Mouse (Mus musculus) layer of hippocampus, postnatal 36 days (tissue): ENCODE data around the gene Gstk1. TPM values are rescaled to one million over a fixed set of nuclear protein-coding genes. Genes with fewer than 3 reads are reported as not detected.

Experiments
- DNase-seq, 2 experiments: peaks; one replicate each; pipeline ENCODE4 v3.0.0; 2022
- total RNA-seq, 2 experiments: library from RNA; stranded (reverse); gene quantifications; 2 replicates each; pipeline ENCODE4 v1.2.3; 2021

Gene Gstk1
- total RNA-seq, 2 experiments from 2014 or later = 9.5 to 9.6 TPM

DNA sequence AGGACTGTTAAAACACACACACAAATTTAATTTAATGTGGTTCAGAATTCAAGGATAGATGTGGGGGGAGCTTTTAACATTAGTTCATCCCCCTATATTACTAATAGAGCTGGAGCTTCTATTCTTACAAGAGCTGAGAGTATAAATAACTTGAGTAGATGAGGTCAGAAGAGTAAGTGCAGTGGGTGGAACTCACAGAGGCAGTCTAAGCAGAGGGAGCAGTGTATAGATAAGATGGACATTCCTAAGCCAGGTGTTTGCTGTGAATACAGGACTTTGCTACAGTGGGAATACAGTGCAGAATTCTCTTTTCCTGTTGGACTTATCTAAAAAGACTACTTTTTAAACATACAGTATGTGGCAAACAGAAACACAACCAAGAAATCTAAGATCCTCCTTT lies 25.1 kb downstream of the Gstk1 start:
- no peak for DNase-seq

DNA sequence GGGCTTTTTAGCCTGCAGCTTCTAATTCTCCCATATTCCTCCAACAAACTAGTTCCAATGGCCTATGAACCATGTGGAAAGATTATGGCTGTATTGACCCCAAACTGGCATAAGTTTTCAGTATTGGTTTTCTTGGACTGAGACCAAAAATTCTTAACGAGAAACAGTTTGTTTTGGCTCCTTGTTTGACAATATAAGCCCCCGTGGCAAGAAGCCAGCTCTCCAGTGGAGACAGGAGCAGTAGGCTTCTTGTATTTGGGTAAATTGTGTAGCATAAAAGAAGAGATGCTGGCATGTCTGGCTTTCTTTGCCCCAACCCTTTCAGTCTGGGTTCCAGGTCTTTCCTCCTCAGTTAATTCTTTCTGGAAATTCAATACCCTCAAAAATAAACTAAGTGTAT lies 30.4 kb downstream of the Gstk1 start:
- DNase-seq = no peak

DNA sequence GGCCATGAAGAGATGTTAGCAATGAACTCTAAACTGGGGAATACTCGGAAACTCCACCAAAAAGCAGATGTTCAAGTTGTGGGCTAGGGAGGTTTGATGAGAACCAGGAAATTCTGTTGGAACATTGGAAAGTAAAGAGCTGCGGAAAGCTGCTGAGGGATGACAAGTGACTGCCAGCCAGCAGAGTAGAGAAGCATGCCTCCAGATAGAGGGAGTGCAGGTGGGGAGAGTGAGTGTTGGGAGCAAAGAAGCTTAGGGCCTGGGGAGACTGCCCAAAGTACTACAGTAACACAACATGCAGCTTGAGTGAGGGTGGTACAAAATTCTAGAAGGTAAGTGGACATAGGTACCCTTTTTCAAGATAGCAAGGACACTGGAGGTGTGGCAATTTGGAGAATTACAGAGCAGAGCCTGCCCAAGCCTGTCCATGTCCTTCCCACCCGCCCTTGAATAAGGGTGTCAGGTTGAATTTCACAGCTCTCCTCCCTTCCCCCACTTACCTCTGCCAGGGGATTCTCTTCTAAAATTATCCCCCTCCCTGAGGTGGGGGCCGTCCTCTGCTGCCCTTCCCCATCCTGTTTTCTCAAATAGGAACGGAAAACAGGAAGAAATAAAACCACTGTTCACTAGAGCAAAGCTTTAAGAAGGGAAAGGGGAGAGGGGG lies 37.3 kb downstream of the Gstk1 start:
- DNase-seq = no peak

DNA sequence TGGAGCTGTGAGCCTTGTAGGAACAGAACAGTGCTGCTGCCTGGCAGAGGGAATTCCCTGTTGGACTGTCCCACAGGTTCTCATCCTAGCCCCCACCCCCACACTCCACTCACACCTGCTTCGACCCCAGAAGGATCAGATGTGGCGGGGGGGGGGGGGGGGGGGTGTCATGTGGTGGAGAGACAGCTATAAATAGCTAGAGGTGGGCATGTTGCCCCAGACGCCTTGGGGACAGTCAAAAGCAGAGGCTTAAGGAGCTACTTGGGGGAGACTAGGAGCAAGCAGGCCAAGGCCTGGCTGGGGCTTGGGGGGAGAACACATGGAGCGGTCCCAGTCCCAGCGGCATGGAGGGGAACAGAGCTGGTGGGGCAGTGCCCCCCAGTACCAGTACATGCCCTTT lies 40.7 kb downstream of the Gstk1 start, which contains the start of gene Clcn1:
Gene Clcn1, plus strand, starts transcription at position 238 of the 400 bp plus-strand sequence.
- DNase-seq = no peak

DNA sequence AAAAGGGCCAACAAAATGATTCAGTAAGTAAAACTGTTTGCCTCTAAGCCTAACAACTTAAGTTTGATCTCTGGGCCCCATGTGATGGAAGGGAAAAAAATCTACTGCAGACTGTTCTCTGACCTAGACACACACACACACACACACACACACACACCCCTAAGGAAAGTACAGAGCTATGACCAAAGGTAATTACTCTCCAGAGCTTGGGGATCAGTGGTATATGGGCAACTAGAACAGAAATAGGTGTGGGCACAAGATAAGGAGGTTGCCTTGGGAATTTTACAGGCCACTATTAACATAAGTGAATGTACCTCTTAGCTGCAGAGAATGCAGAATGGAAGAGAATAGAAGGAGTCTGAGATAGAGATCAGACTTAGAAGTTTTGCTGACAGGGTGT lies 41.8 kb downstream of the Gstk1 start:
- no peak for DNase-seq

DNA sequence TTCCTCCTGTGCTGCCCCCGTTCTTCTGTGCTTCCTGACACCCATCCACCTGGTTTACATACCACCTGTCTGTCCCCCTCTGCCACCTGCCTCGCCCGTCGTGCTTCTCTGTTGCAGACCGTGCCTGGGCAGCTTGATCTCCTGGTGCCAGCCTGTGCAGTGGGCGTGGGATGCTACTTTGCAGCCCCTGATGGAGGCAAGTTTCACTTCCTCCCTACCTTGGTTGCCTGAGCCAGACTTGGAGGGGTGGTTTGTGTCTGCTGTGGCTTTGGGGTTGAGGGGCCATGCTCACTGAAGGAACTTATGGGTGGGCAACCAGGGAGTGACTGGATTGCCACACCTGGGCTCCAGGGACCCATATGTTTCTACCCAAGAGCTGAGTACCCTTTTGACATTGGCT lies 47.6 kb downstream of the Gstk1 start:
- DNase-seq = no peak

DNA sequence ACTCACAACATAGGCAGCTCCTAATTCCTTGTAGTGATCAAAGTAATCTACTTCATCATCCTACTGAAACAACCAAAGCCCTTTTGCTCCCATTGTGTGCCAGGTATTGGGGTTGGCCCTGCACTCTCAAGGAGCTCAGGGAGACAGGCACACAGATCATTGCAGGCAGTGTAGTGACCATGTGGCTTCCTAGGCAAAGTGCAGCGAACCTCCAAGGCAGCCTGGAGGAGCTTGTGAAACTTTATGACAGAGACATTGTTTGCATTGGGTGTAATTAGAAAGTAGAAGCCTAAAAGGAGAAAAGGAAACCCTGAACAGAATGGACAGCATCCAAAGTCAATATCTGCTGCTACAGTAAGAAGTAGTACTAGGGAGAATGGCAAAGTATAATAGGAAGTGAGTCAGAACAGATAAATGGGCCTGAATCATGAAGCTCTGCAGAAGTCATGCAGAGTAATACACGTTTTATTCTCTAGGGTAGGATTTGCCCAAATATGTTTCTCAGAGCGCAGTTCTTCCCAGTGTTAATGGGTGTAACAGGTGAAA lies 49.9 kb downstream of the Gstk1 start:
- DNase-seq = no peak

DNA sequence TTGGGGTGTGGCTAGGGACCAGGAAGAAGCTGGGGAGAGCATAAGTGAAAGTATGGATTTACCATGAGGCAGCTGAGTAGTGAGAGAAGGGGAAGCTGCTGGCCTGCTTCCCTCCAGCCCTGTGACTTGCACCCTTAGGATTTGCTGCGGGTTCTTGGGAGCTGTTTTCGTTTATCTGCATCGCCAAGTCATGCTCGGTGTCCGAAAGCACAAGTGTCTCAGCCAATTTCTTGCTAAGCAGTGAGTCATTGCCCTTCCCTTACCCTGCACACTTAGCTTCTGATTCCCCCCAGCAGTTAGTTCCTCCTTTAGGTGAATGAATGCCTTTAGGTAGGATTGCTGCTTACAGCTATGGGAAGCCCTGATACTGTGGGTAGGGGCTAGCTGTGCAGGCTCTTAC lies 53.6 kb downstream of the Gstk1 start:
- no peak for DNase-seq

Other genes starting within 250 kb of the Gstk1 start
- gene Sva, start 207.5 kb upstream of the Gstk1 start, total RNA-seq = not detected
- not detected for gene Tas2r139, start 105.0 kb upstream of the Gstk1 start, total RNA-seq
- gene Tas2r144, start 30.6 kb upstream of the Gstk1 start, total RNA-seq = not detected
- not detected for gene Tmem139, start 16.0 kb downstream of the Gstk1 start, total RNA-seq
- 10 to 100 TPM; 20.6 to 23.7 TPM for gene Casp2, start 19.1 kb downstream of the Gstk1 start, total RNA-seq
- gene Clcn1, start 40.8 kb downstream of the Gstk1 start, total RNA-seq = 1 to 10 TPM; 2.7 to 3.6 TPM
- gene Fam131b, start 78.7 kb downstream of the Gstk1 start, total RNA-seq = 10 to 100 TPM; 76.2 to 77.0 TPM
- 10 to 100 TPM; 42.8 to 45.0 TPM for gene Zyx, start 103.7 kb downstream of the Gstk1 start, total RNA-seq
- gene Epha1, start 127.3 kb downstream of the Gstk1 start, total RNA-seq = under 1 TPM in 1 of 2 experiments, not detected in 1; 0.15 TPM
- under 1 TPM in 1 of 2 experiments, not detected in 1; 0.40 TPM for gene Tas2r143, start 154.3 kb downstream of the Gstk1 start, total RNA-seq
- gene Tas2r135, start 159.5 kb downstream of the Gstk1 start, total RNA-seq = not detected
- gene Tas2r126, start 188.6 kb downstream of the Gstk1 start, total RNA-seq = not detected
- gene Olfr458, start 219.3 kb downstream of the Gstk1 start, total RNA-seq = not detected
- not detected for gene Olfr457, start 230.4 kb downstream of the Gstk1 start, total RNA-seq
- gene Olfr456, start 241.3 kb downstream of the Gstk1 start, total RNA-seq = not detected